ENCODE assay signal across 8 mouse cellular contexts in genomic region chr5:142974598-142975121, GRCm38 (mm10). TPM values are rescaled to one million over a fixed set of nuclear protein-coding genes. Genes with fewer than 3 reads are reported as not detected.
A peak's percentile ranks its signal among the peaks of the same experiment; 100 is the strongest.
DNase-seq lines count a peak whose midpoint lies in the region; ATAC-seq lines count a peak whose summit lies in the region.

No protein-coding gene starts in this region.

- 0 out of 2 replicates have a peak, but pooled peaks have one; percentile 19 for ATAC-seq in heart, embryonic 11.5 days (replicated peaks; ENCODE audit: insufficient number of reproducible peaks, low FRiP score, low TSS enrichment)
- ATAC-seq in common myeloid progenitor, adult 5-6 weeks (replicated peaks; ENCODE audit: low read depth, poor library complexity, severe bottlenecking), result peak; percentile 80
- 0 out of 2 replicates have a peak, but pooled peaks have one; percentile 24 for ATAC-seq in liver, embryonic 15.5 days (ENCODE audit: insufficient read depth)

- no peak overlapping the region for H3K4me3 ChIP-seq in heart, embryonic 11.5 days (ENCODE audit: low read depth, low read length)
- H3K4me3 ChIP-seq in liver, embryonic 15.5 days (replicated peaks), result no peak overlapping the region

- intact Hi-C loops in heart, postnatal 36 days (cut with DNase I), result no loop called here
- intact Hi-C loops in gastrocnemius, postnatal 14 days (cut with DNase I; ENCODE audit: low total_unique reads), result no loop called here

- no peaks in the 10 kb centered on the region for H3K9me3 ChIP-seq in heart, embryonic 11.5 days (replicated peaks; ENCODE audit: control insufficient read depth, low read length)
- H3K9me3 ChIP-seq in liver, embryonic 15.5 days (replicated peaks), result 0 out of 2 replicates have a peak, but pooled peaks cover 2% of the 10 kb centered on the region

- peaks cover 5% of the 10 kb centered on the region for H3K4me1 ChIP-seq in heart, embryonic 11.5 days (ENCODE audit: control insufficient read depth, insufficient read depth, low read length)
- peaks cover 18% of the 10 kb centered on the region for H3K4me1 ChIP-seq in liver, embryonic 15.5 days (replicated peaks)

- no peak for DNase-seq in heart, postnatal 36 days
- DNase-seq in gastrocnemius, postnatal 14 days, result peak; percentile 84
- DNase-seq in kidney, postnatal 36 days, result peak; percentile 15 to 21
- DNase-seq in retina, postnatal 1 day, result peak; percentile 93
- DNase-seq in adrenal gland, adult 8-10 months, result no peak

- peak overlapping the region; percentile 41 for H3K4me2 ChIP-seq in heart, embryonic 11.5 days
- peak overlapping the region; percentile 27; the same call in 1 of the 2 replicates for H3K4me2 ChIP-seq in liver, embryonic 15.5 days

- no peaks in the 10 kb centered on the region for H3K27me3 ChIP-seq in heart, embryonic 11.5 days (ENCODE audit: control insufficient read depth, insufficient read depth, low read length)
- peaks cover 15% of the 10 kb centered on the region for H3K27me3 ChIP-seq in liver, embryonic 15.5 days

- WGBS in heart, embryonic 11.5 days (ENCODE audit: insufficient replicate concordance), result 13% methylated on average over 18 of the region's 18 CpGs
- 11% methylated on average over 18 of the region's 18 CpGs for WGBS in liver, embryonic 15.5 days (ENCODE audit: insufficient replicate concordance)

- peaks cover 28% of the 10 kb centered on the region for H3K36me3 ChIP-seq in heart, embryonic 11.5 days (ENCODE audit: control insufficient read depth, insufficient read depth, low read length)
- H3K36me3 ChIP-seq in liver, embryonic 15.5 days (replicated peaks), result peaks cover 26% of the 10 kb centered on the region

- H3K9ac ChIP-seq in heart, embryonic 11.5 days (ENCODE audit: low read depth, low read length), result no peak overlapping the region
- no peak overlapping the region for H3K9ac ChIP-seq in liver, embryonic 15.5 days

- 0 out of 2 replicates have a peak overlapping the region, but pooled peaks have one; percentile 11 for H3K27ac ChIP-seq in heart, embryonic 11.5 days (ENCODE audit: low read depth, low read length)
- no peak overlapping the region for H3K27ac ChIP-seq in liver, embryonic 15.5 days (replicated peaks)

RNA-seq across cellular contexts. Expression of gene Fscn1, which starts 14.5 kb away (rescaled TPM):
- 180 and 186 TPM in 2 replicates for polyA plus RNA-seq in heart, embryonic 11.5 days (2014; fragmentation: Nextera tagmentation; extraction: Ambion mirVana)
- total RNA-seq in heart, postnatal 36 days (2021), result 10 to 100 TPM; 26.5 to 37.6 TPM
- total RNA-seq in common myeloid progenitor, adult 5-6 weeks (2017), result 0.64 TPM in 1 of 2 replicates, not detected in the other
- total RNA-seq in gastrocnemius, postnatal 14 days (2021), result 10 to 100 TPM; 52.2 to 72.9 TPM
- 23.0 and 23.4 TPM in 2 replicates for polyA plus RNA-seq in liver, embryonic 15.5 days (2015; fragmentation: Nextera tagmentation; extraction: Ambion mirVana)
- total RNA-seq in adrenal gland, adult 8-10 months (2022), result 10 to 100 TPM; 22.0 to 33.6 (median 31.7) TPM

Comparison
In these comparisons a context has a peak if more than half of its experiments do, and no peak if none do; other contexts are left out.
1. ATAC-seq: peak in every context shown above with its lines; median percentile 80 in common myeloid progenitor, adult 5-6 weeks; 24 in liver, embryonic 15.5 days; 19 in heart, embryonic 11.5 days.
2. DNase-seq: peak in gastrocnemius, postnatal 14 days (single experiment), kidney, postnatal 36 days (2 of 2) and retina, postnatal 1 day (single experiment); none in heart, postnatal 36 days (0 of 2) and adrenal gland, adult 8-10 months (single experiment).
3. RNA of gene Fscn1, which starts 14.5 kb away (total RNA-seq): 52.2 to 72.9 TPM in gastrocnemius, postnatal 14 days, 26.5 to 37.6 TPM in heart, postnatal 36 days and 22.0 to 33.6 TPM in adrenal gland, adult 8-10 months; 0.64 TPM in common myeloid progenitor, adult 5-6 weeks; every median in the first group is over 10 times any median in the second.